15 mouse cellular contexts compared by ENCODE assay signal in genomic region chr12:80545310-80545709, GRCm38 (mm10). TPM values are rescaled to one million over a fixed set of nuclear protein-coding genes. Genes with fewer than 3 reads are reported as not detected.
A peak's percentile ranks its signal among the peaks of the same experiment; 100 is the strongest.
DNase-seq lines count a peak whose midpoint lies in the region; ATAC-seq and TF ChIP-seq lines count a peak whose summit lies in the region.
"Had no signal": no experiment of that assay in that cellular context is flagged by ENCODE, and none has a peak within 500 bp of the region (broad histone marks: within the 10 kb centered on the region; RNA-seq: fewer than 3 reads in every experiment).

No protein-coding gene starts in this region.

- 3% methylated on average over 4 of the region's 4 CpGs for WGBS in hindbrain, postnatal 0 days

- H3K36me3 ChIP-seq in hindbrain, postnatal 0 days (ENCODE audit: insufficient read depth, low read length): no peaks in the 10 kb centered on the region
- H3K36me3 ChIP-seq: embryonic facial prominence, embryonic 13.5 days; neural tube, embryonic 12.5 days had no signal

- H3K27ac ChIP-seq in hindbrain, postnatal 0 days: peak overlapping the region; percentile 42; the same call in 1 of the 2 replicates
- H3K27ac ChIP-seq: embryonic facial prominence, embryonic 13.5 days; neural tube, embryonic 12.5 days had no signal

- peak; percentile 81 for ATAC-seq in hindbrain, postnatal 0 days

- peaks cover 15% of the 10 kb centered on the region for H3K4me1 ChIP-seq in hindbrain, postnatal 0 days (ENCODE audit: insufficient read depth, low read length)

- no peak overlapping the region for H3K9ac ChIP-seq in hindbrain, postnatal 0 days (replicated peaks; ENCODE audit: low read length)
- H3K9ac ChIP-seq: embryonic facial prominence, embryonic 13.5 days; neural tube, embryonic 12.5 days had no signal

- H3K4me3 ChIP-seq in hindbrain, postnatal 0 days (ENCODE audit: low read length): no peak overlapping the region
- H3K4me3 ChIP-seq: embryonic facial prominence, embryonic 13.5 days; neural tube, embryonic 12.5 days had no signal

- no peak for TF ChIP-seq CTCF in hindbrain, postnatal 0 days (IDR thresholded peaks at IDR 0.05; ENCODE audit: low read depth)

- no peaks in the 10 kb centered on the region for H3K27me3 ChIP-seq in hindbrain, postnatal 0 days (ENCODE audit: insufficient read depth, low read length)
- H3K27me3 ChIP-seq: embryonic facial prominence, embryonic 13.5 days; neural tube, embryonic 12.5 days had no signal

- DNase-seq in embryo, embryonic 10 days (ENCODE audit: low spot score): peak; percentile 31
- DNase-seq in embryo, embryonic 9.5 days (ENCODE audit: extremely low spot score): no peak
- DNase-seq in right cerebral cortex, postnatal 10 days (ENCODE audit: low spot score in 2 of 2): peak; percentile 54 to 74
- DNase-seq in right cerebral cortex, postnatal 36 days (ENCODE audit: low spot score in 2 of 2): no peak
- peak; percentile 86 for DNase-seq in hindbrain, postnatal 0 days (ENCODE audit: low spot score)
- DNase-seq in liver: no peak
- DNase-seq in layer of hippocampus, postnatal 14 days (ENCODE audit: low spot score in 2 of 2): no peak
- no peak for DNase-seq in ovary, postnatal 10 days (ENCODE audit: low spot score)
- DNase-seq: adrenal gland, postnatal 14 days; gastrocnemius, postnatal 25 days; heart, postnatal 14 days; kidney, postnatal 25 days had no signal

- no peaks in the 10 kb centered on the region for H3K9me3 ChIP-seq in hindbrain, postnatal 0 days (ENCODE audit: low read length)
- H3K9me3 ChIP-seq: embryonic facial prominence, embryonic 13.5 days; neural tube, embryonic 12.5 days had no signal

- 0 out of 2 replicates have a peak overlapping the region, but pooled peaks have one; percentile 13 for H3K4me2 ChIP-seq in hindbrain, postnatal 0 days (ENCODE audit: low read depth, low read length)
- H3K4me2 ChIP-seq: embryonic facial prominence, embryonic 13.5 days; neural tube, embryonic 12.5 days had no signal

RNA-seq across cellular contexts. Expression of gene Galnt16, which starts 27.2 kb away (rescaled TPM):
- 67.9 and 72.1 TPM in 2 replicates for total RNA-seq in hindbrain, postnatal 0 days (2014; rRNA removed)
- 26.5 and 28.2 TPM in 2 replicates for polyA plus RNA-seq in hindbrain, postnatal 0 days (2015; fragmentation: Nextera tagmentation; extraction: Ambion mirVana)
- total RNA-seq in layer of hippocampus, postnatal 14 days (2021): 100 to 1,000 TPM; 126 to 127 TPM
- total RNA-seq: MEL had no signal

Comparison
In these comparisons a context has a peak if more than half of its experiments do, and no peak if none do; other contexts are left out.
1. DNase-seq: peak in embryo, embryonic 10 days (single experiment), right cerebral cortex, postnatal 10 days (2 of 2) and hindbrain, postnatal 0 days (single experiment); none in embryo, embryonic 9.5 days (single experiment), right cerebral cortex, postnatal 36 days (0 of 2), liver (single experiment), layer of hippocampus, postnatal 14 days (0 of 2) and ovary, postnatal 10 days (single experiment).